Mouse (Mus musculus) limb, embryonic 14.5 days (tissue): ENCODE measurements around the gene Gabpb1. TPM values are rescaled to one million over a fixed set of nuclear protein-coding genes. Genes with fewer than 3 reads are reported as not detected.
A peak's percentile ranks its signal among the peaks of the same experiment; 100 is the strongest.

Experiments used
- ATAC-seq: fragments of 200-750 bp; cut with Nextera tagmentation; 2 replicates; pipeline ENCODE4 v1.8.0; 2017; ENCODE audit warnings: low read depth, moderate number of reproducible peaks, moderate TSS enrichment; ENCODE audit not compliant: low FRiP score
- DNase-seq: peaks from one replicate; pipeline ENCODE4 v3.0.0-alpha.2; 2015; ENCODE audit warnings: low spot score
- H3K27ac ChIP-seq: fragments of 300-500 bp; sonication (generic); replicated peaks from 2 replicates; pipeline ENCODE4 v1.5.1; 2014; ENCODE audit warnings: low read depth, mild to moderate bottlenecking, low read length, moderate library complexity, mixed read lengths
- H3K27me3 ChIP-seq: fragments of 300-500 bp; sonication (generic); 2 replicates; pipeline ENCODE4 v1.6.1; 2014; ENCODE audit warnings: low read length, mixed read lengths; ENCODE audit not compliant: control insufficient read depth, insufficient read depth
- H3K36me3 ChIP-seq: fragments of 300-500 bp; sonication (generic); 2 replicates; pipeline ENCODE4 v1.6.1; 2014; ENCODE audit warnings: mild to moderate bottlenecking, low read length, moderate library complexity, mixed read lengths; ENCODE audit not compliant: control insufficient read depth, insufficient read depth
- H3K4me1 ChIP-seq: fragments of 300-500 bp; sonication (generic); 2 replicates; pipeline ENCODE4 v1.6.1; 2014; ENCODE audit warnings: antibody characterized with exemption, low read length, mixed read lengths; ENCODE audit not compliant: control insufficient read depth, insufficient read depth
- H3K4me2 ChIP-seq: fragments of 300-500 bp; sonication (generic); replicated peaks from 2 replicates; pipeline ENCODE4 v1.6.1; 2014; ENCODE audit warnings: low read depth, mild to moderate bottlenecking, low read length, moderate library complexity; ENCODE audit not compliant: severe bottlenecking
- H3K4me3 ChIP-seq: fragments of 300-500 bp; sonication (generic); replicated peaks from 2 replicates; pipeline ENCODE4 v1.5.1; 2014; ENCODE audit warnings: low read length
- H3K9ac ChIP-seq: fragments of 300-500 bp; sonication (generic); 2 replicates; pipeline ENCODE4 v1.6.1; 2014; ENCODE audit warnings: mild to moderate bottlenecking, low read depth, low read length, moderate library complexity; ENCODE audit not compliant: severe bottlenecking
- H3K9me3 ChIP-seq: fragments of 300-500 bp; sonication (generic); 2 replicates; pipeline ENCODE4 v1.6.1; 2016; ENCODE audit warnings: low read length; ENCODE audit not compliant: control insufficient read depth
- POLR2A ChIP-seq: fragments of 200-500 bp; IDR thresholded peaks from 2 replicates; pipeline ENCODE4 v1.8.0; 2012; ENCODE audit warnings: inconsistent platforms, mild to moderate bottlenecking, moderate library complexity, borderline replicate concordance; ENCODE audit not compliant: insufficient read depth, insufficient read length; ENCODE audit errors: extremely low read depth
- WGBS: fragments of 180-500 bp; shearing (Covaris S2); extraction: QIAGEN DNeasy Blood & Tissue Kit; methylation state at CpG from one replicate; pipeline ENCODE4 v1.1.7; 2014; 5-methylcytosine and 5-hydroxymethylcytosine counted together
- polyA plus RNA-seq, 2 experiments: library from polyadenylated mRNA; depleted of rRNA in 1 of 2; stranded (reverse) in 1 of 2; unstranded in 1 of 2; fragments of >200 nt; fragmentation: Nextera tagmentation in 1 of 2; extraction: Ambion mirVana in 1 of 2; gene quantifications; 2 replicates each; pipeline versions ENCODE4 v1.2.1 to v1.2.3; 2012 to 2014

Gene Gabpb1
- polyA plus RNA-seq (2012; rRNA removed) = 44.6 and 45.3 TPM in 2 replicates
- 48.0 and 59.5 TPM in 2 replicates for polyA plus RNA-seq (2014; fragmentation: Nextera tagmentation; extraction: Ambion mirVana)

DNA sequence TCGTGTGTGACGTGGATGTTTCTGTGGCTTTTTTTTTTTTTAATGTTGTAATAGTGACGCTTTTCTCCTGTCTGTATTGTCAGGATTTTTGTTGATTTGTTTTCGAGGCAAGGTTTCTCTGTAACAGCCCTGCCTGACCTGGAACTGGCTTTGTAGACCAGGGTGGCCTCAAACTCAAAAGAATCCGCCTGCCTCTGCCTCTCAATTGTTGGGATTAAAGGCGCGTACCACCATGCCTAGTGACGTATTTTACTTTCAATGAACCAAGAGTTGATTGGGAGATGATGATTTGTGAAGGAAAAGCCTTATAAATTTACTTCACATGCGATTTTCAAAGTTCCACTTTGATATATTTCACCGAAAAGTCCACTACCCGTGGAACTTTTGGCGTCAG, at the start of gene Gabpb1:
TSS of gene Gabpb1 (minus strand) at position 216 of the 394 bp plus-strand sequence.
- WGBS = 21% methylated on average over 12 of the region's 12 CpGs
- no peak for ATAC-seq
- no peak for TF ChIP-seq POLR2A

DNA sequence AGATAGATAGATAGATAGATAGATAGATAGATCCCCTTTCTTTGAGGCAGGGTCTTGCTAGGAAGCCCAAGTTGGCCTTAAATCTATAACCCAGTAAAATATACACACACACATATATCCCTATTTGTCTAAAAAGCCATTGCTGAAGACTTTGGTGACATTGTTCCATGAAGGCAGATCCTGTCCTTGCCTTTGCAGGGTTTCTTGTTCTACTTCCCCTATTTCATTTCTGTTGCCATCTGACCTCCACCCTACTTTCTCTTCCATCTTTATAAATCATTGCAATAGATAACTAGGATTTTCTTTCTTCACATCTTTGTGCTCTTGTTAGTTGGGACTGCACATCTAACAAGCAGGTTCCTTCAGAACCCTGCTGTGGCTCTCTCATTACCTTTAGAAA, 36.8 kb upstream of the Gabpb1 start:
- ATAC-seq (no peak), DNase-seq (no peak)
- TF ChIP-seq POLR2A = no peak
- no peak overlapping the region for H3K4me3 ChIP-seq
- H3K4me1 ChIP-seq = peaks cover 3% of the 10 kb centered on the region; the same call in 1 of the 2 replicates
- no peaks in the 10 kb centered on the region for H3K27me3 ChIP-seq
- H3K36me3 ChIP-seq = peaks cover 5% of the 10 kb centered on the region; the same call in 1 of the 2 replicates
- no peak overlapping the region for H3K9ac ChIP-seq
- H3K27ac ChIP-seq = no peak overlapping the region
- no peak overlapping the region for H3K4me2 ChIP-seq
- H3K9me3 ChIP-seq = no peaks in the 10 kb centered on the region

More for the DNA sequence above, at the start of gene Gabpb1:
- peak within 1 kb of the TSS; percentile 57 for H3K4me2 ChIP-seq
- no peaks in the 10 kb centered on the region for H3K27me3 ChIP-seq
- peak within 1 kb of the TSS; percentile 93 for H3K4me3 ChIP-seq
- DNase-seq = no peak
- H3K36me3 ChIP-seq = no peaks in the 10 kb centered on the region
- H3K27ac ChIP-seq = peak within 1 kb of the TSS; percentile 100
- no peaks in the 10 kb centered on the region for H3K9me3 ChIP-seq
- peak within 1 kb of the TSS; percentile 99 for H3K9ac ChIP-seq
- peaks cover 23% of the 10 kb centered on the region; the same call in 1 of the 2 replicates for H3K4me1 ChIP-seq

DNA sequence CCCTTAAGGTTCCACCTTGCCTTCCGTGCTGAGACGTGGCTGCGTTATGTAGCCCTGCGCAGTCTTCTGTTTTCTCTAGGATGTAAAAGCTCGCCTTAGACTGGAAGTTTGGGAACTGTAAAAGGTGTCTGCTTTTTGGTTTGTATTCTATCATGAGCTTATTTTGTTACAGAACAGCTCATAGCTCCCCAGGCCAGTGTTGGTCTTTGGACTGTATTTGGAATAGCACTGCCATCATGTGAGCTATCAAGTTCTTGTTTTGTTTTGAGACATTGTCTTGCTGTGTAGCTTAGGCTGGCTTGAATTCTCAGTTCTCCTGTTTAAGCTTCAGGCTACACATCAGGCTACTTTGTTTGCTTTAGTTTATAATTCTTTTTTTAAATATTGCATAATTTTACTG, 36.4 kb upstream of the Gabpb1 start:
- DNase-seq (no peak), ATAC-seq (no peak)
- no peak overlapping the region for H3K9ac ChIP-seq
- no peak overlapping the region for H3K4me3 ChIP-seq
- no peaks in the 10 kb centered on the region for H3K27me3 ChIP-seq
- no peaks in the 10 kb centered on the region for H3K9me3 ChIP-seq
- no peak overlapping the region for H3K4me2 ChIP-seq
- TF ChIP-seq POLR2A = no peak
- 98% methylated on average over 5 of the region's 5 CpGs for WGBS
- peaks cover 5% of the 10 kb centered on the region; the same call in 1 of the 2 replicates for H3K36me3 ChIP-seq
- peaks cover 5% of the 10 kb centered on the region; the same call in 1 of the 2 replicates for H3K4me1 ChIP-seq
- H3K27ac ChIP-seq = no peak overlapping the region

DNA sequence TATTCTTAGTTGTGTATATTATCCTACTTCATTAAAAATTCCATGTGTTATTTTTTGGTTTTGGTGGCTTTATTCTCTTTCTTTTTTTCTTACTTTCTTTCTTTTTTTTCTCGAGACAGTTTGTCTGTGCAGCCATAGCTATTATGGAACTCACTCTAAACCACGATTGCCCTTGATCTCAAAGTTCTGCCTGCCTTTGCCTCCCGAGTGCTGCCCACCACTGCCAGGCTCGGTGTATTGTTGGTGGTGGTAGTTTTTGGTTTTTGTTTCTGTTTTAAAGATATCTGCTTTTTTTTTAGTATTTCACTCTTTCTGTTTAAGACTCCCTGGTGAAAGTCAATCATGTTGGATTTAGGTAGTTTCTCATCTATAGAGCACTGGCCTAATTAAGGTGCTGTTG, 32.2 kb upstream of the Gabpb1 start:
- no peak for ATAC-seq

DNA sequence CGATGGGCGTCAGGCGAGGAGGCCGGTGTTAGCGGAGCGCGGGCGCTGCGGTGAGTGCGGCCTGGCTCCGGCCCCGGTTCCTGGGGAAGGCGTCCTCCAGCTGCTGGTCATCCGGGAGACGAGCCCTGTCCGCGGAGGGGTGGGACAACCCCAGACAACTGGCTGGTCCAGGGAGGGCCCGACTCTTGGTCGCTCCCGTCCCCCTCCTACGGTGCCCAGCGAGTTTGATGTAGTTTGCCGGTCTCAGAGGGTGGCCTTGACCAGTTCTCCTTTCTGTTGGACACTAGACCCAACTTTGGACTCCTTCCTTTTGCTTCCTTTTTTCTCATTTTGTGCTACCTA, 31.3 kb upstream of the Gabpb1 start:
- peak; percentile 77 for ATAC-seq
- Histone ChIP-seq H3K4me1 (peaks cover 5% of the 10 kb centered on the region; the same call in 1 of the 2 replicates), H3K27ac (peak overlapping the region; percentile 75; the same call in 1 of the 2 replicates), H3K4me2 (peak overlapping the region; percentile 64), H3K36me3 (no peaks in the 10 kb centered on the region), H3K9me3 (no peaks in the 10 kb centered on the region), H3K4me3 (peak overlapping the region; percentile 88), H3K27me3 (no peaks in the 10 kb centered on the region), H3K9ac (peak overlapping the region; percentile 88)
- DNase-seq = no peak
- WGBS = 0% methylated on average over 15 of the region's 23 CpGs
- TF ChIP-seq POLR2A = no peak

More for the DNA sequence above, 32.2 kb upstream of the Gabpb1 start:
- H3K4me1 ChIP-seq = peaks cover 5% of the 10 kb centered on the region; the same call in 1 of the 2 replicates
- H3K27me3 ChIP-seq = no peaks in the 10 kb centered on the region
- peak overlapping the region; percentile 64 for H3K4me2 ChIP-seq
- peak overlapping the region; percentile 88 for H3K4me3 ChIP-seq
- TF ChIP-seq POLR2A = no peak
- 81% methylated on average over 4 of the region's 4 CpGs for WGBS
- H3K36me3 ChIP-seq = no peaks in the 10 kb centered on the region
- no peak for DNase-seq
- H3K9ac ChIP-seq = 0 out of 2 replicates have a peak overlapping the region, but pooled peaks have one; percentile 88
- H3K9me3 ChIP-seq = no peaks in the 10 kb centered on the region
- no peak overlapping the region for H3K27ac ChIP-seq
